Mouse (Mus musculus) layer of hippocampus, postnatal 36 days (tissue): Measurements from ENCODE around the gene Hoxc8. TPM values are rescaled to one million over a fixed set of nuclear protein-coding genes. Genes with fewer than 3 reads are reported as not detected.

ENCODE experiments used
- DNase-seq, 2 experiments: peaks; one replicate each; pipeline ENCODE4 v3.0.0; 2022
- total RNA-seq, 2 experiments: library from RNA; stranded (reverse); gene quantifications; 2 replicates each; pipeline ENCODE4 v1.2.3; 2021

The Hoxc8 gene
- total RNA-seq, 2 experiments from 2014 or later, result not detected

DNA sequence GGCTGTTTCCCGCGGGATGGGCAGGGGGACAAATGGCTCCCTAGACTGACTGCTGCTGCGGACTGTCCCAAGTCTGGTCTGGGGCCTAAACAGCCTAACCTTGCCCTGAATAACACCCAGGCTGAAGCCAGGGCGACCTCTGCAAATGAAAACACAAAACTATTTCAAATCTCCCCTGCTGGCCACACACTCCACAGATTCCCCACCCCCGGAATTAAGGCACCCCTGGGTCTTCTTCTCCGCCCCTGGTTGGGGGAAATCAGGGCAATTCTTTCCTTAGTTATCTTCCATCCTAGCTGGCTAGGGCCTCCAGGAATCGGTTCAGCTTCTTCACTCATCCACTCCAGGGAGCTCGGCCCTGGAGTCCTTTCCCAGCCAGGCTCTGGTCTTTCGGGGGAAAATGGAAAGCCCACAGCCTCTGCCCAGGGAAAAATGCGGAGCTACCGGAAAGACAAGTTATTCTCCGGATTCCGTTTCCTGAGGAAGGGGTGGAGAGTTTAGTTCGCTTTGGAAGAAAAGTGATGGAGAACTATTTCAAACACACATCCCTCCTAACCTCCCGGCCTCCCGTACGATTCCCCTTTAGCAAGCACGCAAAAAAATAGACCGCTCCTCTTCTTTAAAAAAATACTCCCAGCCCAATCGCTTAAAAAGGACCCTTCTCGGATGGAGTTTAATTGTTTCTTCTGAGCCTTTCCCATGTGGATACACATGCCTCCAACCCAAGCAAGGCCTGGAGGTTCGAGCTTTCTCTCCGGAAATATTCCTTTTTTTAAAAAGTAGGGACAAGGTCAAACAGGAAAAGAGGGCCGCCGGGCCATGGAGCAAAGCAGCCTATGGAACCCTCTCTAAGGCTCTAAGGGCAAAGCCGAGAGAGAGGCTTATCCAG lies 25.2 kb upstream of the Hoxc8 start:
- no peak for DNase-seq

DNA sequence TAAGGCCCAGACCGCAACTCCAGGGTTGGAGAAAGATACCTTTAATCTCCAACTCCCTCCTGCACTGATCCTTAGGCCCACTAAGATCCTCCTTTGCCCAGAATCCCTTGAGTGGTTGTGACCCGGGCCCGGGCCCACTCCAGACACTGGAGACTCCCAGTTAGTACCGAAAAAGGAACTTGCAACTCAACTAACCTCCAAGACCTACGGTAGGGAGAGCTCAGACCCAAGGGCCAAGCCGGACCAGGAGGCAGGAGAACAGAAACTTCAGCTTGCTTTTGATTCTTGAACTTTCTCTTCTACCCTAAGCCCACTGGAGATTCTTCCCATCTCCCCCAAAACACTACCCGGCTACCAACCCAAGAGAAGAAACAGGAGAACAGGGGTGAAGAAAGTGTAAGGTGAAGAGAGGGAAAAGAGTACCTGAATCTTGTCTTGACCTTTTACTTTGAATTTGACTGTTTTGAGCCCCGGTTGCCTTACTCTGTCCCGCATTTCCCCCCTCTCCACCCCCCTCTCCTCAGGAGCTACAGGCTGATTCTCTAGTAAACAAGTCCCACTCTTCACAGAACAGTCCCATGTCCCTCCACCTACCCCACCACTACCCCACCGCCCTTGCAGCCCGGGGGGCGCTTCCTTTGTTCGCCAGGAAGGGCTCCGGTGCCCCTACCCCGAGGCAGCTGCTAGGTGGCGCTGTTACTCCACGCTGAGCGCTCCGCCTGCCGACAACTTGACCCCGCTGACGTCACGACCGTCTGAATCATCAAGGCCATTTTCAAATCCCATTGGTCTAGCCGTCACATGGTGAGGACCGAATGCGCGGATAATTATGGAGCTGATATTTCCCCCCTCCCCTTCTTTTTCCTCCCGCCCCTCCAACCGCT lies 24.3 kb upstream of the Hoxc8 start:
- DNase-seq, result no peak

DNA sequence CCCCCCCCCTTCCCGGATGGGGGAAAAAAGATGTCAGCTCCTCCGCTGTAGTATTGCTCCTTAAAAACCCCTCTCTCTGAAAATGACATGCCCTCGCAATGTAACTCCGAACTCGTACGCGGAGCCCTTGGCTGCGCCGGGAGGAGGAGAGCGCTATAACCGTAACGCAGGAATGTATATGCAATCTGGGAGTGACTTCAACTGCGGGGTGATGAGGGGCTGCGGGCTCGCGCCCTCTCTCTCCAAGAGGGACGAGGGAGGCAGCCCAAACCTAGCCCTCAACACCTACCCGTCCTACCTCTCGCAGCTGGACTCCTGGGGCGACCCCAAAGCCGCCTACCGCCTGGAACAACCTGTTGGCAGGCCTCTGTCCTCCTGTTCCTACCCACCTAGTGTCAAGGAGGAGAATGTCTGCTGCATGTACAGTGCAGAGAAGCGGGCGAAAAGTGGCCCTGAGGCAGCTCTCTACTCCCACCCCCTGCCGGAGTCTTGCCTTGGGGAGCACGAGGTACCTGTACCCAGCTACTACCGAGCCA lies 23.6 kb upstream of the Hoxc8 start, which contains the start of gene Hoxc10:
Gene Hoxc10 (plus strand): TSS at position 21 of the 536 bp plus-strand sequence.
- DNase-seq, result no peak

DNA sequence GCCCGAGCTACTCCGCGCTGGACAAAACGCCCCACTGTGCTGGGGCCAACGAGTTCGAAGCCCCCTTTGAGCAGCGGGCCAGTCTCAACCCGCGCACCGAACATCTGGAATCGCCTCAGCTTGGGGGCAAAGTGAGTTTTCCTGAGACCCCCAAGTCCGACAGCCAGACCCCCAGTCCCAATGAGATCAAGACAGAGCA lies 23.2 kb upstream of the Hoxc8 start, which contains the start of gene Hoxc5:
Gene Hoxc5 (plus strand): TSS at position 132 of the 199 bp plus-strand sequence.
- DNase-seq, result no peak

DNA sequence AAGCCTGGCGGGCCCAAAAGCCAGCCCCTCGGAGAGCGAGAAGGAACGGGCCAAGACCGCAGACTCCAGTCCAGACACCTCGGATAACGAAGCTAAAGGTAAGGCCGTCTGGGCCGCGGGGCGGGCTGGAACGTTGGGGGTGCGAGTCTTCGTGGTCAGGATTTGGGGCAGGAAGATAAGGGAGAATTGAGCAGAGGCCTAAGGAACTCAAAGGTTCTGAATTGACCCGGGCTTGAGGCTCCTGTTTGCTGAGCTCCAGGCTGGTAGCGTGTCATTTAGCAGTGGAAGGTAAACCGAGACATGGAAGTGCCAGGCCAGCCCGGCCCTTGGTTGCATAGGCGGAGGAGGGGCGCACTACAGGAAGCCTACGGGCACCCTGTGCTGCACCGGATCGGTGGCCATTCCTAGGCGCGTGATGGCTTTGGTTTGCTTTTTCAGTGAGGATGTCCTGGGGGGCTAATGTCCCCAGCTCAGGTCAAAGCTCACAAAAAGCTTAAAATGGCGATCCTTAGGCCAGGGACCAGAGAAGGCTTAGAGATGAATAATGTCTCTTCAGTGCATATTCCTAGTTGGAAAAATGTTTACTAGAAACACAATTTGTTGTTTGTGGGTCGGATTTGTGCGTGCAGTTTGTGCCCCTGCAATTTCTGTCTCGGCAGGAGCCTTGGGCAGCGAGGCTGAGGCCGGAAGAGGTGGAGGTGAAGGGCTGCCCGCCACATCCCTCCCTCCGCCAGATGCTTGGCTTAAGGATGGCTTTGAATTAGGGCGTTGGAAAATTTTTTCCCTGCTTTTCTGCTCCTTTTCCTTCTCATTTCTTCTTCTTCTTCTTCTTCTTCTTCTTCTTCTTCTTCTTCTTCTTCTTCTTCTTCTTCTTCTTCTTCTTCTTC lies 22.7 kb upstream of the Hoxc8 start:
- DNase-seq, result no peak

DNA sequence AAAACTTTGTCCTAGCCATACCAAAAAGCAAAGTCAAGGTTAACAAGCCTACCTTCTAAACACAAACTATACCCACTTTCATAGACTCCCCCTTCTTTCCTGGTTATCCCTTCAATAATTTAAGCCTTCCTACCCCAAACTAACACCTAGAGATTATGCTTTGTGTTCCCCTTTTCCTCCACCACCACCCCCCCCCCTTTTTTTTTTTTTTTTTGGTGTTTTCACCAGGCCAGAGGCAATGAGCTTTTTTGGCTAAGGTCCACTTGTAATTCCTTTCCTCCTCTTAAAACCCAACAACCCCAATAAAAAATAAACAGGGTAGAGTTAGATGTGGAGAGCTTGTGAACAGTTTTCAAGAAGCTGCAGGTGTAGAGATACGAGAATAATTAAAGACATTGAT lies 21.1 kb upstream of the Hoxc8 start:
- no peak for DNase-seq

DNA sequence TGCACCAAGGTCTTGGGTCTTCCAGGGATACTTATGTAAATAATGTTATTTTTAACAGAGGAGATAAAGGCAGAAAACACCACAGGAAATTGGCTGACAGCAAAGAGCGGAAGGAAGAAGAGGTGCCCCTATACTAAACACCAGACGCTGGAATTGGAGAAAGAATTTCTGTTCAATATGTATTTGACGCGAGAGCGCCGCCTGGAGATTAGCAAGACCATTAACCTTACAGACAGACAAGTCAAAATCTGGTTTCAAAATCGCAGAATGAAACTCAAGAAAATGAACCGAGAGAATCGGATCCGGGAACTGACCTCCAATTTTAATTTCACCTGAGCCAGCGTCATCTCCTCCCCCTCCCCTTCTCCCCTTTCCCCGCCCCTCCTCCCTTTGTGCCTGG lies 19.7 kb upstream of the Hoxc8 start:
- DNase-seq, result no peak

DNA sequence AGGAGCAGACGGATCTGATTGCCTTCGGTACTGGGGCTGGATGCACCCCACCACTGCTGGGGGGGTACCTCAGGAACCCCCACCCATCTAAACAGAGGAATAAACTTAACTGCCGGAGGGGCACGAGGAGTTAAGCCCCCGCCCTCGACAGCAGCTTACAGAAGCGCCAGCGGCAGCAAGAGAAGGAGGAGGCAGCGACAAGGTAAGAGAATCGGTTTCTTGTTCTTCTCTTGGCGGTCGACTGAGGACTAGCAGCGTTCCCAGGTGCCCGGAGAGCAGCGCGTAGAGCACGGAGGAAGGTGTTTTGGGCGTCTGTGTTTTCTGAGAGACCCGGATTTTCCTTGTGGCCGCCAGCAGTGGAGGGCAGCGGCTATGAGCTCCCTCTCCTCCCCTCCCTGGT lies 18.2 kb upstream of the Hoxc8 start:
- DNase-seq, result no peak

DNA sequence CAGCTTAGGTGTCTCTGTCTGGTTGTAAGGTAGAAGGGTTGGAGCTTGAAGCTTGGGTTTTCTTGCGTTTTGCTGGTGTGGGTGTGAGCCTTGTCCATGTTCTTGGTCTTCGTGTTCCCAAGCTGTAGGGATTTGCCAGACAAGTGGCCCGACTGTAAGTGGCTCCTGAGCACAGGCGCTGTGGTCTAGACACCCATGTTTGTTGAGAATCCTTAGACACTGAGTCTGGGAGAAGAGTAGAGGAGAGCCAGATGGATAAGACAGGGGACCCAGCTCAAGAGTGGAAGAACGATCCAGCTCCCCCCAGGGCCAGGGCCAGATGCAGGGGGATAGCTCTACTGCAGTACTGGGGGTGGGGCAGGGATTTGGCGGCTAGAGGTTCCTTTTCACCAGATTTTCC lies 17.7 kb upstream of the Hoxc8 start:
- DNase-seq, result no peak

DNA sequence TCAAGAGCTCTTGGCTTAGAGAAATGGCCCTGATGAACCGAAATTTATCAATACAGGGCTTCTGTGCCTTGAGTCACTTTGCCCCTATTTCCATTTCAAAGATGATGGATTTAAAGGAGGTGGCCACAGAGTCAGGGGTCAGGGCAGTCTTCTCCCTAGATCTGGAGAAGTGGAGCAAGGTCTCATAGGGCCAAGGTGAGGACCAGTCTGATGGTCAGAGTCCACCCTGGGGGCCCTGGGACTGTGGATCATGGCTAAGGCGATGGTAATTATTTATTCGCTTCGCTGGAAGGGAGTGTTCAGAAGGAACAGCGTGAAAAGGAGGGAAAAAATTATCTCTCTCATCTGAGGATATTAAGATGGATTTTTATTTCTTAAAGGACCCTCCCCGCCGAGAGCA lies 15.4 kb upstream of the Hoxc8 start:
- DNase-seq, result no peak

DNA sequence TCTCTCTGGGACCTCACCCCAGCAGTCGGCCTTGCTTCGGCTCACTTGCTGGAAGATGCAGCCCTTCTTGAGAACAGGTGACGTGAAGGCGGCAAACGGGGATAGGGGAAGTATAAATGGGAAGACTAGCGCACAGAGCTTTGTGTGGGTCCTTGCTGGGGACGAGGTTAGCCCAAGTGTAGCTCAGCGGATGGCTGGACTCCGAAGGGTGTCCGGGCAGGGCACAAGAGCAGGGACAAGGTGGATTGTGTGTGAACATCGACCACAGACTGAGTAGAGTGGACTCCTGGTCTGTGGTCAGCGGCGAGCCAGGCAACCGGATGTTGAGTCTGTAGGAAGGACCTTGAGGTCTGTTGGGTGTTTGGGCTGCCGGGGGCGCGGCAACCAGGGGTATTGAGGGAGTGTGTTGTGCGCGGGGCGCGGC lies 14.7 kb upstream of the Hoxc8 start:
- DNase-seq, result no peak

DNA sequence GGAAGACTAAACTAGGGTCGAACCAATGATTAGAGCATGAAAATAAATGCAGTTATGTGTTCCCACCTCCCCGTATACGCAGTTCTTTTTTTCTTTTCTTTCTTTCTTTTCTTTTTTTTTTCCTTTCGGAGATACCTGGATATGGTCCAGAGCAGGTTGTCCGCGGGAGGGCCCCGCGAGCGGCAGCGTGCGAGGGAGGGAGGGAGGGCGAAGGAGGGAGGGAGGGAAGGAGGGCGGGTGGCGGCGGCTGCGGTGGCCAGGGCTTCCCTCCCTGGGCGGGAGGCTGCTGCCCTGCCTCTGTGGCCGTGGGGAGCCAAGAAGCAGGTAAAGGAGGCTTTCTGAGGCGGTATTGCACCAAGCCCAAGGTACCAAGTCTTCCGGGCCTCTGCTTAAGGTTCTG lies 14.2 kb upstream of the Hoxc8 start, which contains the start of gene Hoxc9:
Gene Hoxc9 (plus strand): TSS at position 269 of the 400 bp plus-strand sequence.
- no peak for DNase-seq

DNA sequence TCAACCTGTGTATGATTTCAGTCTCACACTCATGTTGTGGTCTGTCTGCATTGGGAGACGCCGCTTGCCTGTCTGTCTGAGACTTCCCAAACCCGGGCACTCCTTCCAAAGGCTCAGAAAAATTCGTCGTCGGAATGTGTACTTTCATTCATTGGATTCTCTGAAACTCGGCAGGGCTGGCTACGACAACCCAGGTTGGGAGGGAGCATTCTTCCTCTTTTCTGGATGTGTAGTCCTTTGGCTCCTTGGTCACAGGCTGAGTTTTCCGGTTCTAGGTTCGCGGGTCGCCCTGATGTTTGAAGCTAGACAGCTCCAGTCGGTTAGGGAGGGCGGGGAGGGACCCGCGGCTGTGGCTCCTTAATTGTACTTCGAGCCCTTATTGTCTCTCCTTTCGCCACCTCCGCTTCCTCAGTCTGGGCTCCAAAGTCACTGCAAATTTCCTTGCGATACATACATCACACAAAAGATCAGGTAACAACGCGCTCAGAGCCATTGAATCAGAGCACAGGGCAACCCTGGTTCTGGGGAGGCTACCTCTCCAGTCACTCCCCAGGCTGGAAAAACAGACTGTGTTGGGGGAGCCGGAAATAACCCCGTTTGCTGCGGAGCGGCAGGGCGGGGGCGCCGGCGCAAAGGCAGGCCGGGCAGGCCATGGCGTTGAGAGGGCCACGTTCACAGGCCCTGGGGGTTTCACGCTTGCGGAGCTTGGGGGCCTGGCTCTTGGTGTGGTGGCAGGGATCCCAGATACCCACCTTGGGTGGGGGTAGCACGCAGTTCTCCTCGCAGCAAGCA lies 13.6 kb upstream of the Hoxc8 start:
- DNase-seq, result no peak

DNA sequence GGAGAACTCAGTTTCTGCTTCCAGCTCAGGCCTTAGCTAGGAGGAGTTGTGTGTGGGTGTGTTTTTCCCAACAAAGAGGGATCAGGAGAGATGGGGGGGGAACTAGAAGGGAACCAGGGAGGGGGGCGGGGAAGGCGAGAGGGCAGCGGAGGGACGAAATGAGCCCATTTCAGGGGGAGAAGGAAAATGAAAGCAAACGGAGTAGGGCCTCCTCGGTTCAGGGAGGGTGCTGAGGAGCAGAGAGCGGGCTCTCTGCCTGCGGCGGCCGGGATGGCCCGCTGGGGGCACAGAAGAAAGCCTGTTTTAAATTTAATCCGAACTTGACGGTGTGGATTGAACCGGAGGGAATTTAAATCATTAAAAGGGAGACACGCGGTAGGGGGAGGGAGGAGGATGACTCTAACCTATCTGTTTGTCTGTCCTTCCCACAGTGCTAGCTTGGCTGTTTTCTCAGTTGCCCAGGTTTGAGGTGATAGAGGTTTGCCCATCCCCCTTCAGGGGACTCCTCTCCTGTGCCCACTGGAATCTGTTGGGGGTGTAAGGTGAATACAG lies 12.9 kb upstream of the Hoxc8 start:
- no peak for DNase-seq

DNA sequence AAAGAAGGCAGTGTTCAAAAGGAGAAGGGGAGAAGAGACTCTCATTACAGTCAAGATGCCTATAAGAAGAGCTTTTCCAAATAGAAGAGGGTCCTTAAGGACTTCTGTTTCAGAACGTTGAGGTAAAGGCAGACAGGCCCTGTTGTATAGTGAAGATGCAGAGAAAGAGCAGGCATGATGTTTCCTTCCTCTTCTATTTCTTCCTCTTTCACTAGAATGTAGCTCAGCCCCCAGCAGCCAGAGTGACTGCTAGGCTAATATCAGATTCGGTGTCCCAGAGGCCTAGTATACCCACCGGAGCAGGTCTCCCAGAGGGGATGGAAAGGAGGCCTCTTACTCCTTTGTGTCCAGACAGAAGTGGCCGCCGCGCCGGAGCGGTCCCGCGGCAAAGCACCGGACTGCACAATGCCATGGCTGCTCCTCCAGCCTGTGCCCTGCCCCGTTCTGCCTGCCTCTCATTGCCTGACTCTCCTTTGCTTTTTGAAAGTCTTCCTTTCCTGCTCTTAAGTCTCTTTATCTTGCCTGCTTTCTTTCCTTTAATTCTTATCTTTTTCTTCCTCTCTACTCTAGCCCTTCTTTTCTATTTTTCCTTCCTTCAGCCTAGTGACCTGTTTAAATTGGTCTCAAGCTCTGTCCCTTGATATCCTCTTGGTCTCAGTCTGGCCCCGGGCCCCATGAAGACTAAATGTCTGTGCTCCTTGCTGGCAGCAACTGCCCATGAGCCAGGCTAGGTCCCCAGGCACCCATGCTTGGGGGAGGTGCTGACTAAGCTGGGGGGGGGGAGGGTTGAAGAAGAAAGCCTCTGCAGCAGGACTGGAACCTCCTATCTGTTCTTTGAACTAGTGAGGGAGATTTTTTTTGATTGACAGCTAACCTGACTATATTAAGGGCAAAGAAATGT lies 11.5 kb upstream of the Hoxc8 start:
- DNase-seq, result no peak

DNA sequence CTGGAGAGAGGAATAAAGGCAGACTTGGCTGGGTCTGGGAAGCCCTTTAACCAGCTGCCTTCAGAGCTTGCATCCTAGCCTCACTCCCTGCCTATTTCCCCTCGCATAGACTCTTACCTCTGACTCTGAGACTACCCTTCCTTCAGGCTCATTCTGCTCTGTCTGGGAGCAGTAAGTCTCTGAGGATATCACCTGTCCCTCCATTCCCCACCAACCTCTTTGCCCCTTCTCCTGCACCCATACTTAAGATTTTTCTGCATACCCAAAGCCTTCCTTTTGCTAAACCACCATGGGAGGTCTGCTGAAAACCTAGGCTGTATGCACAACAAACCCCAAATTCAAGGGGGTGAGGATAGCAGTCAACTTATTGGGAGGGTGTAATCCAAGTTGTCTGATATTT lies 10.5 kb upstream of the Hoxc8 start:
- DNase-seq, result no peak

DNA sequence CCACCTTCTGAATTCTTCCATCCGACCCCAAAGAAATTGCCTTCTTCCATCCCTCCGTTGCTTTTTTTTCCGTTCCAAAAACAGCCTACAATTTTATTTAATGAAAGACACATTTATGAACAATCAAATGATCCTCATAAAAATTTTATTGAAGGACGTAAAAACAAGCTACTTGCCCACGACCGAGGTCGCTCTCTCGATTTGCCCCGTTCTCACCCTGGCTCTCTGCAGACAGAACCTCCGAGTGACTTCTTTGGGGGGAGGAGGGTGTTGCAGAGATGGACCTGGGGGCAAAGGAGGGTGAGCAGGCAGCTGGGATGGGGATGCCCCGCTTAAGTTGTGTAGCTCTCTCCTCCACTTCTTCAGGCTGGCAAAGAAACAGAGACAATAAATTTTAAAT lies 10.1 kb upstream of the Hoxc8 start:
- no peak for DNase-seq

DNA sequence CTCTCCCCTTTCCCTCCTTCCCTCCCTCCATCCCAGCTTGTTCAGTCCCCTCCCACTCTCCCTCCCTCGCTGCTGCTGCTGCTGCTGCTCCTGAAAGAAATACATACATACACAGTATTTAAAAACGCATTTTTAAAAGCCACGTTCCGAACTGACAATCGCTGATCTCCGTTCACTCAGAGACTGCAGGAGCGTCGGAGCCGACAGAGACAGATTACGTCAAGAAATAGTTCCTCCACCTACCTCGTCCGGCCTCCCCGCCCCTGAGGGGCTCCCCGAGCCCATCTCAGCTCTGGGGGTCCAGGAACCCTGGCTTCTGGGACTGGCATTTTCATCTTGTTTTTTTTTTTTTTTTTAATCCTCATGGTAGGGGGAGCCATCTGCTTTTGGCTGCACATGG lies 9.5 kb upstream of the Hoxc8 start:
- DNase-seq, result no peak

DNA sequence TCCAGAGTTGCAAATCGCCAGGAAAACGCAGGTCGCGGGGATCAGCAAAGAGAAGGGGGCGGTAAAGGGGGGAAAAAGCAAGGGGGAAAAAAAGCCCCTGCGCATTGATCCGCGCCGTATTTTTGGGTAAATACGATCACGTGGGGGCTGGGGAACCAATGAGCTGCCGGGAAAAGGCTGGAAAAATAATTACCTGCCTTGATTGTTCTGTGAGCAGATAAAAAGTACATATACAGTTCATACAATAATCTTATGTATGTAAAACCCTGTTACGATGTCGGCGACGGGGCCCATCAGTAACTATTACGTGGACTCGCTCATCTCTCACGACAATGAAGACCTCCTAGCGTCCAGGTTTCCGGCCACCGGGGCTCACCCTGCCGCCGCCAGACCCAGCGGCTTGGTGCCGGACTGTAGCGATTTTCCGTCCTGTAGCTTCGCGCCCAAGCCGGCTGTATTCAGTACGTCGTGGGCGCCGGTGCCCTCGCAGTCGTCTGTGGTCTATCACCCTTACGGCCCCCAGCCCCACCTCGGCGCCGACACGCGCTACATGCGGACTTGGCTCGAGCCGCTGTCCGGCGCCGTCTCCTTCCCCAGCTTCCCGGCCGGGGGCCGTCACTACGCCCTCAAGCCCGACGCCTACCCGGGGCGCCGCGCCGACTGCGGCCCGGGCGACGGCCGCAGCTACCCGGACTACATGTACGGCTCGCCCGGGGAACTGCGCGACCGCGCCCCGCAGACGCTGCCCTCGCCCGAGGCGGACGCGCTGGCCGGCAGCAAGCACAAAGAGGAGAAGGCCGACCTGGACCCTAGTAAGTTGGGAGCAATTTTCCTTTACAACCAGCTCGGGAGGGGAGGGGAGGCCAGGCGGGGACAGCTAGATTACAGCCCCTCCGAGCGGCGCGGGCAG lies 8.8 kb upstream of the Hoxc8 start:
- no peak for DNase-seq
